Mouse (Mus musculus): ENCODE measurements around the gene Iqschfp. TPM values are rescaled to one million over a fixed set of nuclear protein-coding genes. Genes with fewer than 3 reads are reported as not detected.

Gene Iqschfp
- polyA plus RNA-seq (2016; fragmentation: Nextera tagmentation; extraction: Ambion mirVana) = 2.9 and 6.1 TPM in 2 replicates

DNA sequence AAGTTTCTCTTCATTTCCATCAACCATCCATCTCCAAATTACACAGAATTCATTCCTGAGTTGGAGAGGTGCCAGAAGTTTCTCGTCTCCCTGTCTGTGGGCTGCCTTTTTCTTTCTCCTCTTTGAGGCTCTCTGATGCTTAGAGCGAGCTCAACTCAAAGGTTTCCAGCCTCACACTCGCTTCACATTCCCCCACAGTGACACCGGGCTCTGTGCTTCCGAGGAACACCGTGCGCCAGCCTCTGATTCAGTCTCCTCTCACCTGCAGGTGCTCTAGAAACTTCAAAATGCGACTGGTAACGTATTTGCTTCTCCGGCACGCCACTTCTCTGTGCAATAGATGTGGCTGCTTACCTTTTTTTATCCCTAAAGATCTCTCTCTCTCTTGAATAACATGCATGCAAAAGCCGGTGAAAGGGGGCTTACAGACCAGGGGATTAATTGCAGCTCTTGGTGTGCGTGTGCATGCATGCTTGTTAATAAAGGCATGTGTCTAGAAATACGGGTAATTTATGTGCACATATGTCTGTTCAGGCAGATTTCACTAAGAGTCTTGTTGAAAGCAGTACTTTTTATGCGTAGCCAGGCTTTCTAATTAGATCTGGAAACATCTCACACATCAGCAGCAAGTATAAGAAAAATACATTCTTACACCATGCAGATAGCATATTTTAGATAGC is at the start of gene Iqschfp, which contains the start of gene Iqcj:
Gene Iqschfp (plus strand): TSS at position 207 of the 680 bp plus-strand sequence.
Gene Iqcj (plus strand): TSS at position 195 of the 680 bp plus-strand sequence.
- ATAC-seq (ENCODE audit: low FRiP score, low read depth) = peak; percentile 59
- H3K4me3 ChIP-seq = peak within 1 kb of the TSS; percentile 25
- H3K27me3 ChIP-seq = no peaks in the 10 kb centered on the region
- H3K9ac ChIP-seq (replicated peaks) = peak within 1 kb of the TSS; percentile 31; the same call in 1 of the 2 replicates
- 45% methylated on average over 15 of the region's 15 CpGs for WGBS
- H3K4me2 ChIP-seq (replicated peaks) = peak within 1 kb of the TSS; percentile 37
- H3K4me1 ChIP-seq = peaks cover 18% of the 10 kb centered on the region
- no peaks in the 10 kb centered on the region for H3K36me3 ChIP-seq
- no peaks in the 10 kb centered on the region for H3K9me3 ChIP-seq
- H3K27ac ChIP-seq (replicated peaks) = peak within 1 kb of the TSS; percentile 75

DNA sequence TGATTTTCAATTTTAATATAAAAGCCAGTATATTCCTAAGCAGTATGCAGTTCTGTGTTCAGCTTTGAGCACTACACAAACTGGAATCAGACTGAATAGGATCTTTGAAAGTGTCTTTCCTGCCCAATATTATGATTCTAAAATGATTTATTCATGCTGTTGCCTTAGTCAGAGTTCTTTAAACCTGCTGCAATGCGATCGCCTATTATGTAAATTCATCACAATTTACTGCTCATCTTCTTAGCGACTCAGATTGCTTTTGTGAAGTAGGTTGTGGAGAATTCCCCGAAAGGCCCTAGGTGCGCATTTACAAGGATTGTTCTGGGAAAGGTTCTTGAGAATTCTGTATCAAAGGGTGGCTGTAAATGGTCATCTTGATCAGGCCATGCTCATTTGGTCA is 39.6 kb upstream of the Iqschfp start:
- Histone ChIP-seq H3K9me3 (no peaks in the 10 kb centered on the region), H3K9ac (replicated peaks) (no peak overlapping the region), H3K4me1 (no peaks in the 10 kb centered on the region), H3K36me3 (no peaks in the 10 kb centered on the region), H3K27me3 (no peaks in the 10 kb centered on the region), H3K4me2 (replicated peaks) (no peak overlapping the region), H3K27ac (replicated peaks) (no peak overlapping the region), H3K4me3 (no peak overlapping the region)
- ATAC-seq (ENCODE audit: low FRiP score, low read depth) = no peak
- WGBS = 87% methylated on average over 5 of the region's 5 CpGs

DNA sequence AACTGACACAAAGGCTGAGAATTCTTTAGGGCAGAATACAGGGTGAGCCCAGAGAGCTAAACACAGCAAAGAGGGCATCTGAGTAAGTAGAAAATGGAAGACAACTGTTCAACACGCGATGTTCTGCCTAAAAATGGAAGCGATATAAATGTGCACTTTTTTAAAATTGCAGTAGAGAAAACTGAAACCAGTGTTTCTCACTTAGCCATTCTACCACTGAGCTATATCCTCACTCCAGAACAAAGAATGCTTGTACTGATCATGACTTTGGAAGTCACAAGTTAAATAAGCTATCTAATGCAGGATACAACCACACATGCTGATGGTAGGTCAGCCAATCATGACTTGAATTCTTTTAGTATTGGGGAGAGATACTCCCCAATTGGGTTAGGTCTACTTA is 30.5 kb upstream of the Iqschfp start:
- H3K4me2 ChIP-seq (replicated peaks) = no peak overlapping the region
- no peaks in the 10 kb centered on the region for H3K27me3 ChIP-seq
- WGBS = 84% methylated on average over 3 of the region's 3 CpGs
- no peak overlapping the region for H3K27ac ChIP-seq (replicated peaks)
- no peak overlapping the region for H3K9ac ChIP-seq (replicated peaks)
- no peaks in the 10 kb centered on the region for H3K4me1 ChIP-seq
- H3K36me3 ChIP-seq = no peaks in the 10 kb centered on the region
- H3K9me3 ChIP-seq = no peaks in the 10 kb centered on the region
- no peak overlapping the region for H3K4me3 ChIP-seq
- no peak for ATAC-seq (ENCODE audit: low FRiP score, low read depth)

DNA sequence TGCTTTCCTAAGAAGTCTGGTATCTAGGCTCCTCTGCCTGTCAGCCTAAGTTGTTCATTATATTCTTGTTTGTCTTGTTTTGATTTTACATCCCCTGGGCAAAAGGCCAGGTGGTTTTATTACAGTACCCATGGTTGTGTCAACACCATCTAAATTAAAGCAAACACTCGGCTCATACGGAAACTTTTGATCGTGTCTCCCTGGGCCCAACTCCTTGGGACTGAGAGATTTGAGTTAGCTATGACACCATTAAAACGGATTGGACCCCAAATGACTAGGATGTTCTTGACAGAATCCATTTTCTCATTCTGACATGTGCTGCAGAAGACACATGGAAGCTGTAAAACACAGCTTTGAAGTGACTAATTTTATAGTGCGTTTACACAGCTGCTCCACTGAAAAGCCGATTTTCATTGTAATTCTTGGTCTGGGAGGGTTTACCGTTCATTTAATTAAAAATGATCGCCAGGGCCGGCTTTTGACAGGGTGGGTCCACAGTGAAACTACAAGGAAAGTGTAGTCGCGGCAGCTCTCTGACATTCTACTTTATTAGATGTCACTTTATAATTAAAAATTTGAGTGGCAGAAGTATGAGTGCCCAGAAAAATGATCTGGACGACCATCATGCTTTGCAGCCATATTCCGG is 24.5 kb upstream of the Iqschfp start:
- no peaks in the 10 kb centered on the region for H3K27me3 ChIP-seq
- 71% methylated on average over 13 of the region's 13 CpGs for WGBS
- no peaks in the 10 kb centered on the region for H3K36me3 ChIP-seq
- no peak overlapping the region for H3K4me2 ChIP-seq (replicated peaks)
- no peak overlapping the region for H3K4me3 ChIP-seq
- H3K4me1 ChIP-seq = no peaks in the 10 kb centered on the region
- peak; percentile 54 for ATAC-seq (ENCODE audit: low FRiP score, low read depth)
- no peak overlapping the region for H3K9ac ChIP-seq (replicated peaks)
- peak overlapping the region; percentile 64; the same call in 1 of the 2 replicates for H3K27ac ChIP-seq (replicated peaks)
- no peaks in the 10 kb centered on the region for H3K9me3 ChIP-seq

DNA sequence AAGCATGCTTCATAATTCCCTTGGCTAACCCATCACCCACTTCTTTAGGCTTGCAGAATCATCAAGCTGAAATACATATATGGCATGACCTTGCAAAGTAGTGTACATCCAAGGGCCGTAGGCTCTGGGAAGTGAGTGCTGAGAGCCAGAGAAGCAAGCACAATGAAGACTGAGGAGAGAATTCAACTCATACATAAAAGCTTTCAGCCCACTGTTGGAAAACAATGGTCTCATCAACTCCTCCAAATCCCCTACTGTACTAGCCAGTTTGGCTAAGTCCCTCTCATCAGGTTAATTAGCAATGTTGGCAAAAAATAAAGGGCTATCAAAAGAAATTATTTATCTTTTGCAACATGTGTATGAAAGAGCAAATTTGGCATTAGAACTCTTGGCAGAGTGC is 22.6 kb upstream of the Iqschfp start:
- H3K4me2 ChIP-seq (replicated peaks) = no peak overlapping the region
- no peaks in the 10 kb centered on the region for H3K36me3 ChIP-seq
- H3K27ac ChIP-seq (replicated peaks) = 0 out of 2 replicates have a peak overlapping the region, but pooled peaks have one; percentile 20
- no peak for ATAC-seq (ENCODE audit: low FRiP score, low read depth)
- 85% methylated on average over 1 of the region's 1 CpGs for WGBS
- H3K27me3 ChIP-seq = no peaks in the 10 kb centered on the region
- H3K9me3 ChIP-seq = no peaks in the 10 kb centered on the region
- no peak overlapping the region for H3K9ac ChIP-seq (replicated peaks)
- H3K4me3 ChIP-seq = no peak overlapping the region
- no peaks in the 10 kb centered on the region for H3K4me1 ChIP-seq

DNA sequence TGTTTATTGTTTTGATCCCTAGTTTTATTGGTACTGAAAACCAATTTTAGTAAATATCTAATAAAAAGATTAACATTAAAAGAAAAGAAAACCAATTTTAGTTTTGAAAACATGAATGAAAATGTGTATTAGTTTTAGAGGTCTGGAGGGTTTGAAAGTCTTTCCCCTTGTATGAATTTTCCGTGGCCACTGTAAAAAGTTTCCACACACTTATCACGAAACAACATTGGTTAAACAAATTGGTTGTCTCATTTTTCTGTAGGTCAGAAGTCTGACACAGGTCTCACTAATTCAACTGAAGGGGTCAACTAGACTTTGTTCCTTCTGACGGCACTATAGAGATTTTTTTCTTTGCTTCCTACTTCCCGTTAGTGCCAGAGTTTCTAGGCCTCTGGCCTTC is 14.8 kb upstream of the Iqschfp start:
- H3K4me3 ChIP-seq = no peak overlapping the region
- 82% methylated on average over 4 of the region's 4 CpGs for WGBS

DNA sequence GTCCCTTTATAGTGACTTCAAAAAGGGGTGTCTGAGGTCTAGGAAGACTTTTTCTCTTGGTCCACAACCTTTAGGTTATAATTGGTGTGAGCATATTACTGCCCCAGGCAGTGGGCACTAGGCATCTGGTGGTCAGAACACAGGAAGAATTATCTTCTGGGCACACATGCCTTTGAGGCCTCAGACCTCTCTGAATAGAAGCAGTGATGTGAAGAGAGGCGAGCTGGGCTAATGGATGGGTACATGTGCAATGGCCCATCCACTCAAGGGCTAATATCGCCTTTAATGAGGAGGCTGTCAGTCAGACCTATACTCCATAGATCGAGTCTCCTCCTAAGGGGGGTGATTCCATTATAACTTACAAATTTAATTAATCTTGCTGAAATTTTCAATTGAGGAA is 7.7 kb upstream of the Iqschfp start:
- no peak overlapping the region for H3K4me2 ChIP-seq (replicated peaks)
- WGBS = 66% methylated on average over 3 of the region's 3 CpGs
- H3K36me3 ChIP-seq = no peaks in the 10 kb centered on the region
- peaks cover 2% of the 10 kb centered on the region; the same call in 1 of the 2 replicates for H3K4me1 ChIP-seq
- no peaks in the 10 kb centered on the region for H3K27me3 ChIP-seq
- no peaks in the 10 kb centered on the region for H3K9me3 ChIP-seq
- 0 out of 2 replicates have a peak, but pooled peaks have one; percentile 38 for ATAC-seq (ENCODE audit: low FRiP score, low read depth)
- H3K4me3 ChIP-seq = no peak overlapping the region
- H3K27ac ChIP-seq (replicated peaks) = no peak overlapping the region
- H3K9ac ChIP-seq (replicated peaks) = no peak overlapping the region

More for the DNA sequence above, 14.8 kb upstream of the Iqschfp start:
- no peak overlapping the region for H3K4me2 ChIP-seq (replicated peaks)
- no peaks in the 10 kb centered on the region for H3K4me1 ChIP-seq
- no peaks in the 10 kb centered on the region for H3K27me3 ChIP-seq
- no peak for ATAC-seq (ENCODE audit: low FRiP score, low read depth)
- H3K27ac ChIP-seq (replicated peaks) = no peak overlapping the region
- H3K9me3 ChIP-seq = no peaks in the 10 kb centered on the region
- no peaks in the 10 kb centered on the region for H3K36me3 ChIP-seq
- H3K9ac ChIP-seq (replicated peaks) = no peak overlapping the region

DNA sequence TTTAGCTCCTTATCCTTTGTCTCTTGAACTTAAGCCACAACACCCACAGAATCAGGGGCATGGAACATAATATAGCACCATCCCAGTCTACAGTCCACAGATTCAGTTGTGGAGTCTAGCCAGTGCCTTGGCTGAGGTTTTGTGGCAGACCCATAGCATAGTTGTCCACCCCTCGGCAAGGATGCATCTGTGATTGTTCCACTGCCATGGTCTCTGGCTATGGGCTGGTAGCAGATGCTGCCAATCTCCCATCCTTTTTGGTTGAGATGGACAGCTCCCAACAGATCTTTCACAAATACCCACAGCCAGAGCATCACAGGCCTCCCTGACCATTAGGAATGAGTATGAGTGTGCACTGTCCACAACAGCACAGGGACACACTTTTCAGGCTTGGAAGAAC is 5.9 kb upstream of the Iqschfp start:
- H3K4me1 ChIP-seq = peaks cover 3% of the 10 kb centered on the region; the same call in 1 of the 2 replicates
- peak overlapping the region; percentile 58 for H3K27ac ChIP-seq (replicated peaks)
- no peak overlapping the region for H3K9ac ChIP-seq (replicated peaks)
- H3K9me3 ChIP-seq = no peaks in the 10 kb centered on the region
- 74% methylated on average over 1 of the region's 1 CpGs for WGBS
- H3K36me3 ChIP-seq = no peaks in the 10 kb centered on the region
- no peaks in the 10 kb centered on the region for H3K27me3 ChIP-seq
- no peak overlapping the region for H3K4me3 ChIP-seq
- H3K4me2 ChIP-seq (replicated peaks) = no peak overlapping the region
- no peak for ATAC-seq (ENCODE audit: low FRiP score, low read depth)

DNA sequence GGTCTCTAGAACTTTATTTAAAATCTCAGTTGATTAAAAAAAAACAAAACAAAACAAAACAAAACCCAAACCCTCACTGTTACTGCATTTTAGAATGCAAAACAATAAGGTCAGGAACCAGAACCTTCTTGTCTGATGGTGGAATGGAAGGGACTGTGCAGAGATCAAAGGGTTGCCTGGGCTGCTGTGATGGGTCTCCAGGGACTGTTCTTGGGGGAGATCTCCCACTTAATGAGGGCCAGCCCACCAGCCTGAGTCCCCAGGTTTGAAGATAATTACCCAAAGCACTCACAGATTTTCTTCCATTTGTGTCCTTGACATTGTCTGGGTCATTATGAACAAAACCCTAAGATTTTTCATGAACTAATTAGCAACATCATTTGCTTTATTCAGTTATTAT is 4.8 kb upstream of the Iqschfp start:
- Histone ChIP-seq H3K27me3 (no peaks in the 10 kb centered on the region), H3K4me2 (replicated peaks) (no peak overlapping the region), H3K4me3 (no peak overlapping the region), H3K4me1 (peaks cover 11% of the 10 kb centered on the region), H3K36me3 (no peaks in the 10 kb centered on the region), H3K27ac (replicated peaks) (0 out of 2 replicates have a peak overlapping the region, but pooled peaks have one; percentile 15), H3K9ac (replicated peaks) (no peak overlapping the region), H3K9me3 (no peaks in the 10 kb centered on the region)
- peak; percentile 75 for ATAC-seq (ENCODE audit: low FRiP score, low read depth)

DNA sequence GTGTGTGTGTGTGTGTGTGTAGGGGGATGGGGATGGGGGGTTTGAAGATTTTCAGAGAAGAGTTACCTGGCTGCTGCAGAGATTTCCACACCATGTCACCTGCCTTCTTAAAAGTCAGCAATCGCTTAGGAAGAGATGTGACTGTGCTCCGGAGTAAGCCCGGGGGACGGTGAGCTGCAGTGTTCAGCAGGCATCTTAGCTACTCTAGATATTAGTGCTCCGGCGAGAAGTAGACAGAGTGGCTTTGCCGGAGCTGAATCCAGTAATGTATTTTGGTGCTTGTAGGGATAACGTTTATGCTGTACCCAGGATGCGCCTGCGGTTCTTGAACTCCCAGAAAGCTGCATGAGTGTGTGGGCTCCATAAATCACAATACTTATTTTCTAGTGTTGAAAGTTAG is 736 bp downstream of the Iqschfp start:
- no peaks in the 10 kb centered on the region for H3K9me3 ChIP-seq
- no peaks in the 10 kb centered on the region for H3K36me3 ChIP-seq
- peaks cover 18% of the 10 kb centered on the region for H3K4me1 ChIP-seq
- H3K27ac ChIP-seq (replicated peaks) = peak overlapping the region; percentile 75
- peak; percentile 58 for ATAC-seq (ENCODE audit: low FRiP score, low read depth)
- H3K9ac ChIP-seq (replicated peaks) = peak overlapping the region; percentile 31; the same call in 1 of the 2 replicates
- 72% methylated on average over 10 of the region's 10 CpGs for WGBS
- peak overlapping the region; percentile 25 for H3K4me3 ChIP-seq
- peak overlapping the region; percentile 37 for H3K4me2 ChIP-seq (replicated peaks)
- no peaks in the 10 kb centered on the region for H3K27me3 ChIP-seq

DNA sequence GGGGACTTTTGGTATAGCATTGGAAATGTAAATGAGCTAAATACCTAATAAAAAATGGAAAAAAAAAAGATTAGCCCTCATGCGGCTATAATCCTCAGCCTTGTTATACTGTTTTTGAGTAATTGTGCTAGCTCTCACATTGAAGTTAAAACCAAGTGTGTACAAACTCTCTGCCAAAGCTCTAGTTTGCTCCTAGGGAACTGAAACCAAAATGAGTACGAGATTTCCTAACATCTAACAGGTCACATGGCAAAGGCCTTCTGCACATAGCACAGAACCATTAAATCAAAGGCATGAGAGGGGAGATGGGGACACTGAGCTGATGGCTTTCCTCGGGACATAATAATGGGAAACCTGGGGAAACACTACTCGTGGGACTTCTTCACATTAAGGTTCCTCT is 10.5 kb downstream of the Iqschfp start:
- Histone ChIP-seq H3K27me3 (no peaks in the 10 kb centered on the region), H3K36me3 (no peaks in the 10 kb centered on the region), H3K4me1 (no peaks in the 10 kb centered on the region), H3K9ac (replicated peaks) (no peak overlapping the region), H3K4me2 (replicated peaks) (no peak overlapping the region), H3K9me3 (no peaks in the 10 kb centered on the region), H3K27ac (replicated peaks) (no peak overlapping the region), H3K4me3 (no peak overlapping the region)
- no peak for ATAC-seq (ENCODE audit: low FRiP score, low read depth)
- WGBS = 79% methylated on average over 4 of the region's 4 CpGs

DNA sequence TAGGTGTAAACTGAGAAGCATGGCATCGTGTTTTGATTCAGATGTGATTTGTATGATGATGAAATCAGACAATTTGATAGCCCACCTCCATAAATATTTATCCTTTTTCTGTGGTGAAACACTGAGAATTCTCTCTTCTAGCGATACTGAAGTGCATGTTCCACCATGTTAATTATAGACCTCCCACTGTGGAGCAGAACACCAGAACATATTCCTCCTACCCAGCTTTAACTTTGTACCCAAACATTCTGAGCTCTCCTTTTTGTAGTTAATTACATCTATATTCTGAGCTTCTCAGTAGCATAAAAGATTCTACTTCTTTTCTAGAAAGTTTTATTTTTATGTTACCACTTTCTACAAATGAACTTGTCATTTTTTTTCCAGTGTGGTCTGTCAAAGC is 16.6 kb downstream of the Iqschfp start:
- Histone ChIP-seq H3K27me3 (no peaks in the 10 kb centered on the region), H3K9ac (replicated peaks) (no peak overlapping the region), H3K9me3 (no peaks in the 10 kb centered on the region), H3K4me3 (no peak overlapping the region), H3K4me1 (no peaks in the 10 kb centered on the region), H3K27ac (replicated peaks) (no peak overlapping the region), H3K36me3 (no peaks in the 10 kb centered on the region), H3K4me2 (replicated peaks) (no peak overlapping the region)
- 83% methylated on average over 2 of the region's 2 CpGs for WGBS
- ATAC-seq (ENCODE audit: low FRiP score, low read depth) = no peak
